Mouse (Mus musculus): Measurements from ENCODE around the gene Gucy2e. TPM values are rescaled to one million over a fixed set of nuclear protein-coding genes. Genes with fewer than 3 reads are reported as not detected.
A peak's percentile ranks its signal among the peaks of the same experiment; 100 is the strongest.

Gucy2e gene
- total and polyA plus RNA-seq, 2 experiments = not detected

GRCm38 (mm10) chr11:69268100-69268499 lies 31.3 kb upstream of the Gucy2e start:
- no peaks in the 10 kb centered on the region for H3K36me3 ChIP-seq (ENCODE audit: control insufficient read depth, insufficient read depth, low read length)
- H3K27ac ChIP-seq (replicated peaks; ENCODE audit: insufficient read depth, low read depth, low read length) = no peak overlapping the region
- DNase-seq (ENCODE audit: extremely low read depth, low read depth, low spot score) = no peak
- H3K4me1 ChIP-seq (ENCODE audit: control insufficient read depth, insufficient read depth, low read length) = no peaks in the 10 kb centered on the region
- no peak overlapping the region for H3K4me3 ChIP-seq (ENCODE audit: insufficient read depth, low read depth, low read length)
- H3K9ac ChIP-seq (ENCODE audit: low read depth, low read length) = no peak overlapping the region
- H3K27me3 ChIP-seq (ENCODE audit: control insufficient read depth, insufficient read depth, low read length) = no peaks in the 10 kb centered on the region
- H3K79me2 ChIP-seq (ENCODE audit: control insufficient read depth, insufficient read depth, low read length) = no peaks in the 10 kb centered on the region
- 81% methylated on average over 13 of the region's 13 CpGs for WGBS
- no peak for TF ChIP-seq POLR2A (IDR thresholded peaks at IDR 0.05; ENCODE audit: extremely low read depth, insufficient read depth, low read length)
- TF ChIP-seq CTCF (IDR thresholded peaks at IDR 0.05; ENCODE audit: low read depth, low read length) = no peak

- H3K79me2 ChIP-seq (ENCODE audit: control insufficient read depth, insufficient read depth, low read length) = no peaks in the 10 kb centered on the region
- H3K4me1 ChIP-seq (ENCODE audit: control insufficient read depth, insufficient read depth, low read length) = no peaks in the 10 kb centered on the region
- no peaks in the 10 kb centered on the region for H3K27me3 ChIP-seq (ENCODE audit: control insufficient read depth, insufficient read depth, low read length)
- H3K27ac ChIP-seq (replicated peaks; ENCODE audit: insufficient read depth, low read depth, low read length) = no peak overlapping the region
- DNase-seq (ENCODE audit: extremely low read depth, low read depth, low spot score) = no peak
- no peak overlapping the region for H3K4me3 ChIP-seq (ENCODE audit: insufficient read depth, low read depth, low read length)
- H3K36me3 ChIP-seq (ENCODE audit: control insufficient read depth, insufficient read depth, low read length) = no peaks in the 10 kb centered on the region
- H3K9ac ChIP-seq (ENCODE audit: low read depth, low read length) = no peak overlapping the region
- TF ChIP-seq POLR2A (IDR thresholded peaks at IDR 0.05; ENCODE audit: extremely low read depth, insufficient read depth, low read length) (no peak), CTCF (IDR thresholded peaks at IDR 0.05; ENCODE audit: low read depth, low read length) (peak; percentile 30; the same call in 1 of the 2 replicates)
- WGBS = 30% methylated on average over 7 of the region's 7 CpGs
These were observed 30.5 kb upstream of the Gucy2e start for GRCm38 (mm10) chr11:69267341-69267740.

GRCm38 (mm10) chr11:69266253-69266652 lies 29.4 kb upstream of the Gucy2e start:
- WGBS = 21% methylated on average over 10 of the region's 10 CpGs
- H3K4me1 ChIP-seq (ENCODE audit: control insufficient read depth, insufficient read depth, low read length) = no peaks in the 10 kb centered on the region
- no peaks in the 10 kb centered on the region for H3K79me2 ChIP-seq (ENCODE audit: control insufficient read depth, insufficient read depth, low read length)
- no peak overlapping the region for H3K9ac ChIP-seq (ENCODE audit: low read depth, low read length)
- TF ChIP-seq CTCF (IDR thresholded peaks at IDR 0.05; ENCODE audit: low read depth, low read length) = no peak
- TF ChIP-seq POLR2A (IDR thresholded peaks at IDR 0.05; ENCODE audit: extremely low read depth, insufficient read depth, low read length) = no peak
- no peak overlapping the region for H3K27ac ChIP-seq (replicated peaks; ENCODE audit: insufficient read depth, low read depth, low read length)
- no peak overlapping the region for H3K4me3 ChIP-seq (ENCODE audit: insufficient read depth, low read depth, low read length)
- H3K36me3 ChIP-seq (ENCODE audit: control insufficient read depth, insufficient read depth, low read length) = no peaks in the 10 kb centered on the region
- no peak for DNase-seq (ENCODE audit: extremely low read depth, low read depth, low spot score)
- no peaks in the 10 kb centered on the region for H3K27me3 ChIP-seq (ENCODE audit: control insufficient read depth, insufficient read depth, low read length)

- no peaks in the 10 kb centered on the region for H3K79me2 ChIP-seq (ENCODE audit: control insufficient read depth, insufficient read depth, low read length)
- H3K9ac ChIP-seq (ENCODE audit: low read depth, low read length) = no peak overlapping the region
- H3K36me3 ChIP-seq (ENCODE audit: control insufficient read depth, insufficient read depth, low read length) = no peaks in the 10 kb centered on the region
- DNase-seq (ENCODE audit: extremely low read depth, low read depth, low spot score) = no peak
- H3K27ac ChIP-seq (replicated peaks; ENCODE audit: insufficient read depth, low read depth, low read length) = no peak overlapping the region
- 68% methylated on average over 9 of the region's 9 CpGs for WGBS
- H3K4me1 ChIP-seq (ENCODE audit: control insufficient read depth, insufficient read depth, low read length) = no peaks in the 10 kb centered on the region
- TF ChIP-seq CTCF (IDR thresholded peaks at IDR 0.05; ENCODE audit: low read depth, low read length) (no peak), POLR2A (IDR thresholded peaks at IDR 0.05; ENCODE audit: extremely low read depth, insufficient read depth, low read length) (no peak)
- H3K4me3 ChIP-seq (ENCODE audit: insufficient read depth, low read depth, low read length) = no peak overlapping the region
- no peaks in the 10 kb centered on the region for H3K27me3 ChIP-seq (ENCODE audit: control insufficient read depth, insufficient read depth, low read length)
These were observed 28.6 kb upstream of the Gucy2e start for GRCm38 (mm10) chr11:69265410-69265809.

GRCm38 (mm10) chr11:69264276-69264675 lies 27.4 kb upstream of the Gucy2e start:
- no peaks in the 10 kb centered on the region for H3K79me2 ChIP-seq (ENCODE audit: control insufficient read depth, insufficient read depth, low read length)
- no peak overlapping the region for H3K9ac ChIP-seq (ENCODE audit: low read depth, low read length)
- no peaks in the 10 kb centered on the region for H3K4me1 ChIP-seq (ENCODE audit: control insufficient read depth, insufficient read depth, low read length)
- DNase-seq (ENCODE audit: extremely low read depth, low read depth, low spot score) = no peak
- 79% methylated on average over 2 of the region's 2 CpGs for WGBS
- H3K27me3 ChIP-seq (ENCODE audit: control insufficient read depth, insufficient read depth, low read length) = no peaks in the 10 kb centered on the region
- no peaks in the 10 kb centered on the region for H3K36me3 ChIP-seq (ENCODE audit: control insufficient read depth, insufficient read depth, low read length)
- H3K4me3 ChIP-seq (ENCODE audit: insufficient read depth, low read depth, low read length) = no peak overlapping the region
- no peak for TF ChIP-seq POLR2A (IDR thresholded peaks at IDR 0.05; ENCODE audit: extremely low read depth, insufficient read depth, low read length)
- no peak for TF ChIP-seq CTCF (IDR thresholded peaks at IDR 0.05; ENCODE audit: low read depth, low read length)
- no peak overlapping the region for H3K27ac ChIP-seq (replicated peaks; ENCODE audit: insufficient read depth, low read depth, low read length)

- TF ChIP-seq POLR2A (IDR thresholded peaks at IDR 0.05; ENCODE audit: extremely low read depth, insufficient read depth, low read length) = no peak
- no peak for TF ChIP-seq CTCF (IDR thresholded peaks at IDR 0.05; ENCODE audit: low read depth, low read length)
These were observed 23.3 kb upstream of the Gucy2e start for GRCm38 (mm10) chr11:69260111-69260510.

More at GRCm38 (mm10) chr11:69260111-69260510, 23.3 kb upstream of the Gucy2e start:
- 96% methylated on average over 1 of the region's 1 CpGs for WGBS
- no peaks in the 10 kb centered on the region for H3K36me3 ChIP-seq (ENCODE audit: control insufficient read depth, insufficient read depth, low read length)
- no peaks in the 10 kb centered on the region for H3K27me3 ChIP-seq (ENCODE audit: control insufficient read depth, insufficient read depth, low read length)
- H3K27ac ChIP-seq (replicated peaks; ENCODE audit: insufficient read depth, low read depth, low read length) = no peak overlapping the region
- no peak for DNase-seq (ENCODE audit: extremely low read depth, low read depth, low spot score)
- H3K9ac ChIP-seq (ENCODE audit: low read depth, low read length) = no peak overlapping the region
- no peak overlapping the region for H3K4me3 ChIP-seq (ENCODE audit: insufficient read depth, low read depth, low read length)
- no peaks in the 10 kb centered on the region for H3K79me2 ChIP-seq (ENCODE audit: control insufficient read depth, insufficient read depth, low read length)
- H3K4me1 ChIP-seq (ENCODE audit: control insufficient read depth, insufficient read depth, low read length) = no peaks in the 10 kb centered on the region

All from liver, adult 2 months (tissue).